Mouse (Mus musculus): ENCODE data around the gene Gm20388. TPM values are rescaled to one million over a fixed set of nuclear protein-coding genes. Genes with fewer than 3 reads are reported as not detected.
"Not testable (repeated sequence)": the region's sequence is repeated elsewhere in the genome, so short reads cannot be mapped to it uniquely, and the experiment has no call there.

Gene Gm20388
- total RNA-seq, 1 experiment from 2014 or later, result 18.4 TPM

DNA sequence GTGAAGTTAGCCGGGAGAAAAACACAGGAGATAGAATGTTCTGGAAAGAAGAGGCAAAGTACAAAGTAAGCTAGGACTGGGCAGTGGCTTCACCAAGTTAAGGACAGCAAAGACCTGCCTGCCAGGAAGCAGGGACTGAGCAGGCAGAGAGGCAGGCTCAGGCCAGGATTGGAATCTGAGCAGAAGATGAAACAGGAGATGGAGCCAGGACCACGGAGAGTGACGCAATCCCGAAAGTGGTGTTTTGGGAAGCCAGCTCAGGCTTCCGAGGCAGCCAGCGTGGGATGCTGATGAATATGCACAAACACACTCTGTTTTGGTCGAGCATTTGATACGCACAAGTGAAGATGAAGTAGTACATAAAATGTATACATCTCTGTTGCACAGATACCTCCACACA, 1673.0 kb downstream of the Gm20388 start:
- ATAC-seq (replicated peaks in 1 of 2; ENCODE audit: insufficient read depth in 1 of 2, low FRiP score in 2 of 2, low TSS enrichment in 1 of 2, low read depth in 1 of 2, poor library complexity in 2 of 2, severe bottlenecking in 2 of 2), result no peak

DNA sequence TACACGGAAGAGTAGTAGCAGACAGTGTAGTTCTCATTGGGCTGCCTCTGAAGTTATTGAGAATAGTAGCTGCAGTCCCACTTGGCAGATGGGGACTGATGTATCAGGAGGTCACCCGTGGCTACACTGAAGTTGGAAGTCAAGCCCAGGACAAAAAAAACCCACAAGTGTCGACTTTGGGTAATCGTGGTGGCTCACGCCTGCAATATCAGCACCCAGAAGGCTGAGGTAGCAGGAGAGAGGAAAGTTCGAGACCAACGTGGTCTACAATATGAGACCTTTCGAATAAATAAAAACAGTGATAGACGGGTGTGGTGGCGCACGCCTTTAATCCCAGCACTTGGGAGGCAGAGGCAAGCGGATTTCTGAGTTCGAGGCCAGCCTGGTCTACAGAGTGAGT, 1674.1 kb downstream of the Gm20388 start:
- ATAC-seq (replicated peaks in 1 of 2; ENCODE audit: insufficient read depth in 1 of 2, low FRiP score in 2 of 2, low TSS enrichment in 1 of 2, low read depth in 1 of 2, poor library complexity in 2 of 2, severe bottlenecking in 2 of 2), result no peak

DNA sequence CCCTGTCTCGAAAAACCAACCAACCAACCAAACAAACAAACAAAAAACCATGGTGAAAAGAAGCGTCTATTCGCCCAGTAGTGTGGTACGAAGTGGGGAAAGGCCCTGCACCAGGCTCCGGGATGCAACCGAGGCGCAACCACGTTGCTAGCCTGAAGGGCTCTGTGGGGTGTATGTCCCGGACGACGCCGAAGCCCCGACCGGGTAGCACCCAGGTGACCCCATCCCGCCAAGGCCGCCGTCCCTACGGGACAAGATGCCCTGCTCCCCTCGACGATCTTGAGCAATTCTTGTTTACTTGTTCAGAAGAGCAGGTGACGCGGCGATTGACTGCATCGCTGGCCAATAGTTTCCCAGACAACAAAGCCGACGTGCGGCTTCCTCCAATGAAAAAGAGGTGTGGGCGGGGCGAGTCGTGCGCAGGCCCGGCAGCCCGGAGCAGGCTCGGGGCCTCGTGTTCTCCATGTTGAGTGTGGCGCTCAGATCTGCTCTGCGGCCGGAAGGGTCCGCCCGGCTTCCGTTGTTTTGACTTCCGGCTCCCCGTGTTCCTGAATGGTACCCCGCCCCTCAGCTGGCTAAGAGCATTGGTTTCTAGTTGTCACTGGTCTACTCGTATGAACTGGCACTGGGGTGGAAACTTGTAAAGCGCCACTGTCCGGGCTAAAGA, 1674.7 kb downstream of the Gm20388 start:
- peak; percentile 92 to 96 for ATAC-seq (replicated peaks in 1 of 2; ENCODE audit: insufficient read depth in 1 of 2, low FRiP score in 2 of 2, low TSS enrichment in 1 of 2, low read depth in 1 of 2, poor library complexity in 2 of 2, severe bottlenecking in 2 of 2)

DNA sequence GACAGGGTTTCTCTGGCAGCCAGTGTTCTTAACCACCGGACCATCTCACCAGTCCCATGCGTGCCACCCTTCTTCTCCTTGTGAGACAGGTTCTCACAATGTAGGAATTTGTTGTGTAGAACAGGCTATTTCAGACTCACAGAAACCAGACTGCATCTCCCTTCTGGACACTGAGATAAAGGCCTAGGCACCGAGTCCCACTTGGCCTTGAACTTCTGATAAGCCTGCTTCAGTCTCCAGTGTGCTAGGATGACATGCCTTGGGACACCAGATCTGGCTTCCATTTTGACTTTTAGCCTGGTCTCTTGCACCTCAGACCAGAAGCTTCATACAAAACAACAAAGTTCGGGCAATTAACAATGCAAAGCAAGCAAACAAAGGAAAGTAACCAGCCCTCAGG, 1678.1 kb downstream of the Gm20388 start:
- no peak for ATAC-seq (replicated peaks in 1 of 2; ENCODE audit: insufficient read depth in 1 of 2, low FRiP score in 2 of 2, low TSS enrichment in 1 of 2, low read depth in 1 of 2, poor library complexity in 2 of 2, severe bottlenecking in 2 of 2)

DNA sequence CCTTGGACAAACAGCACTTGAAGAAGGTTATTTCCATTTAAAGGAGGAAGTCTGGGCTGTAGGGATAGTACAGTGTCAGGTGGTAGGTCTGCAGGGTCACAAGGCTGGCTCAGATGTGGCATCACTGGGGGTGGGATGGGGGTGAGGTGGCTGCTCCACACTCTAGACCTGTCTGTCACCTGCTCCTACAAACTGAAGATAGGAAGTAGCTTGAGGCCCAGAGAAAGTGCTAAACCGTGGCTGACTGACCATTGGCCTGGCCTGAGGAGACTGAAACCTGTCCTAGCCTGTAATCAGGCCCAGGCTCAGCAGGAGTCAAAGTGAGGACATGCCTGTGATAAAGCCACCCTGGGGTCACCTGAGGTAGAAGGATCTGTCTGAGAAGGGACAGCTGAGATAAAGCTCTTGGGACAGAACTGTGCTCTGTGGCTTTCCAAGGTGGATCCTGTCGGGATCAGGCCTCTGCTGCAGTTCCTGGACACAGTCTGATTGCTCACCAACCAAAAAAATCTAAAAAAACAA, 1678.6 kb downstream of the Gm20388 start:
- ATAC-seq (replicated peaks in 1 of 2; ENCODE audit: insufficient read depth in 1 of 2, low FRiP score in 2 of 2, low TSS enrichment in 1 of 2, low read depth in 1 of 2, poor library complexity in 2 of 2, severe bottlenecking in 2 of 2), result no peak

DNA sequence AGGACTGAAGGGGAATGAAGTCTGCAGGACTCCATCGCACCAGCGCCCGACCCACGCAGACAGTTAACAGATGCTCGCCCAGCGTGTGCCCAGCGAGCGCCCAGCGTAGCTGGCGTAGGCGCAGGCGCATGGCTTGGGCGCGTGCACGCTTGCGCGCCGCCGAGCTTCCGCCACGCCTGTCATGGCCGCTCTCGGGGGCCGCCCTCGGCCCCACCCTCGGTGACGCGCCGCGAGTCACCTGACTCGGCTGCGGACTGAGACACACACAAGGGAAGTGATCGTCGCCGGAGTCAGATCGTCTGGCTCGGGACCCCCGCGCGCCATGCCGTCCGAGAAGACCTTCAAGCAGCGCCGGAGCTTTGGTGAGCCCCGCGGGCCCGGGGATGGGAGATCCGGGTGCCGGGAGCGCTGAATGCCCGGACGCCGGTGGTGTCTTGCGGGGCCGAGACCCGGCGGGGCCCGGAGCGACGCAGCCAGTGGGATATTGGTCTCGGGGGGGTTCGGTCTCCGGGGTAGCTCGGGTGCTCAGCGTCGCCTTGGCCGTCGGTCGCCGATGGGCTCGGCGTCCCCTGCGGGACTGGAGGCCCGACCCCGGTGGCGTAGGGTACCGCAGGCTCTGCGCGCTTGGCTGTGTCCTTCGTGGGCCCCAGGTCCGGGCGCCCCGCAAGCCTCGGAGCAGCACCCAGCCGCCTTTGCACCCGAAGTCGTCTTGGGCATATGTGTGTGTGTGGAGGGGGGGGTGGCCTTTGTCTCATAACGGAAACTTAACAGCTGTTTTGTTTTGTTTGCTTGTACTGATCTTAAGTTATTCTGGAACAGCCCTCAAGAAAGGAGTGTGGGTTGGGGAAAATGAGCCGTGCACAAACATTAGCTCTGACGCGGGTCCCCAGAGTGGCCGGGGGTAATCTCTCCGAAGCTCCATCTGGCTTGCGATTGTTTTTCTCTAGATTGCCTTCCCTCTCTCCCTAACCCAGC, 1679.8 kb downstream of the Gm20388 start, which contains the start of gene Map1lc3b:
Gene Map1lc3b (plus strand): TSS at position 159 of the 975 bp plus-strand sequence.
- peak; percentile 57 to 68 for ATAC-seq (replicated peaks in 1 of 2; ENCODE audit: insufficient read depth in 1 of 2, low FRiP score in 2 of 2, low TSS enrichment in 1 of 2, low read depth in 1 of 2, poor library complexity in 2 of 2, severe bottlenecking in 2 of 2)

DNA sequence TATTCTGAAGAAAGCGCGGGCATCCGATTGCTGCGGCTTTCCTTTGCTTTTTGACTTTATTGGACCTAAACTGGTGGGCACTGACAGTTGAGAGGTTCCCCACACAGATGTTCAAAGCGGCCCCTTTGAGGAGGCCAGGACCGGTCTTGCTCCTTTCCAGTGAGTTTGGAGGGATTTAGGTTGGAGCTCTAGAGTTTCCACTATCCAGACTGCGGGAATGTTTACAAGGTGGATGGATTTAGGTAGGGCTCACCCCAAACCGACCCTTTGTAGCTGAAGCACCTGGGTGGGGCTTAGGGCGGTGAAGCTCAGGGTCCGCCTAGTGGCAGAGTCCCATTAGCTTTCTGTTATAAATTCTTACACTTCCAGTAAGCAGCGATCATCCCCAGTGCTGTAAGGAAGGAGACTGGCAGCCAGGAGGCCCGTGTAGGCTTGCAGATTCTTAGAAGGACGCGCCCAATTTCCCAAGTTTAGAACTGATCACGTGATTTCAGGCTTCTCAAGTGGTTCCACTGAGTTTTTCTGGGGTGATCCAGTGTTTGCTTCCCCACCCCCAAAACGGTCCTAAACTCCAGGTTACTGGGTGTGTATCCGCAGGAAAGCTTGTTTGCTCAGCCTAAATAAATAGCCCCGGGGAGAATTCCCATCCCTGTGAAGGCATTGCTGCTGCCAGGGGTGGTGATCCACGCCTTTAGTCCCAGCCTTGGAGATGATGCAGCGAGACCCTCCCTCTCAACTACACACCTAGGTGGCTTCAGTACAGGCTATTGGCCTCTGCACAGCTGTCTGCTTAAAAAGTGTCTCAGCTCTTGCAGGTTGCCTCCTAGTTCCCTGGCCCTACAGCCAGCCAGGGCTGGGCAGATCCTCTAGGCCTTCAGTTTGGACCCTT, 1680.8 kb downstream of the Gm20388 start:
- ATAC-seq (replicated peaks in 1 of 2; ENCODE audit: insufficient read depth in 1 of 2, low FRiP score in 2 of 2, low TSS enrichment in 1 of 2, low read depth in 1 of 2, poor library complexity in 2 of 2, severe bottlenecking in 2 of 2), result peak; percentile 57 to 89

DNA sequence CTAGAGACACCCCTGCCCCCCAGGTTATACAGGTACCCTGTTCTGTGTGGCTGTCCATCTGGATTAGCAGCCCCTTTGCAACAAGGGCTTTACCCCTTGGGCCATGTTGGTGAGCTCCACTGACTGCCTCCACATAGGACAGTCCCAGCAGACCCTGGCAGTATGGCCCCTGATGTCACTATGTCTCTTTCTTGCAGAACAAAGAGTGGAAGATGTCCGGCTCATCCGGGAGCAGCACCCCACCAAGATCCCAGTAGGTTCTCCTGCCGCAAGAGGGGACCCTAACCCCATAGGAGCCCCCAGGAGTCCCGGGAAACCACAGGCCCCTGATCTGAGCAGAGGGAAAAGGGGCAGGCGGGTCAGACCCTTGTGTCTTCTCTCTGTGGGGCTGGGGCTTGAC, 1682.7 kb downstream of the Gm20388 start:
- no peak for ATAC-seq (replicated peaks in 1 of 2; ENCODE audit: insufficient read depth in 1 of 2, low FRiP score in 2 of 2, low TSS enrichment in 1 of 2, low read depth in 1 of 2, poor library complexity in 2 of 2, severe bottlenecking in 2 of 2)

DNA sequence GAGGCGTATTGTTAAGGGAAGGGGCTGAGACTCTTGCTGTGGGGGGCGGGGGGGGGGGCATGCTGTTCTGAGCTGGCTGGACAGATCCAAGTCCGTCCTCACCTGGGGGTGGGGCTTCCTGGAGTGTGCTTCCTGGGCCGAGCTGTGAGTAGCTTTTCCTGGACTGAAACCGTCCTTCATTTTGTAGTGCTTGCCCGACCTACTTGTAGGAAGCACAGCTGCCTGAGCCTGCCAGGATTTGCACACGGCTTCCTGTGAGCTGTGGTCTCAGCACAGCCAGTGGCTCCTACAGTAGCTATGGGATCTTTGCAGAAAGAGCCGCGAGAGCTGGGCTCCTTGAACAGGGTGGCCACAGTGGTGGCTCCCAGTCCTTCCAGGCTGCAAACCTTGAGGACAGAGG, 1683.3 kb downstream of the Gm20388 start:
- ATAC-seq (replicated peaks in 1 of 2; ENCODE audit: insufficient read depth in 1 of 2, low FRiP score in 2 of 2, low TSS enrichment in 1 of 2, low read depth in 1 of 2, poor library complexity in 2 of 2, severe bottlenecking in 2 of 2), result no peak

DNA sequence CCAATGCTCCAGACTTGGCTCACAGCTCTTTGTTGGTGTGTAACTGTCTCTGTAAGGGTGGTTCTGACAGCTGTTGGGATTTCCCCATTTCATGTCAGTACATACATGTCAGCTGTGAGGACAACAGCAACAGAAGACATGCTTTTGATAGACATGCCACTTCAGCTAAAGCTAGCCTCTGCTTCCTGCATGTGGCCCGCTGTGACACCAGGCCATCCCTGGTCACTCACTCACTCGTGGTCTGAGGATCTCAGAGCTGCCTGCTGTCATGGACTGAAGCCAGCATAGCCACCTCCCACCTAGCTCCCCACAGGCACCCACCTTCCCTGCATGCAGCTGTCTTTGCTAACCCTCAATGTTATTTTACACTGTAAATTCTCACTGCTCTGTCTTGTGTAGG, 1686.9 kb downstream of the Gm20388 start:
- ATAC-seq (replicated peaks in 1 of 2; ENCODE audit: insufficient read depth in 1 of 2, low FRiP score in 2 of 2, low TSS enrichment in 1 of 2, low read depth in 1 of 2, poor library complexity in 2 of 2, severe bottlenecking in 2 of 2), result not testable (repeated sequence)

DNA sequence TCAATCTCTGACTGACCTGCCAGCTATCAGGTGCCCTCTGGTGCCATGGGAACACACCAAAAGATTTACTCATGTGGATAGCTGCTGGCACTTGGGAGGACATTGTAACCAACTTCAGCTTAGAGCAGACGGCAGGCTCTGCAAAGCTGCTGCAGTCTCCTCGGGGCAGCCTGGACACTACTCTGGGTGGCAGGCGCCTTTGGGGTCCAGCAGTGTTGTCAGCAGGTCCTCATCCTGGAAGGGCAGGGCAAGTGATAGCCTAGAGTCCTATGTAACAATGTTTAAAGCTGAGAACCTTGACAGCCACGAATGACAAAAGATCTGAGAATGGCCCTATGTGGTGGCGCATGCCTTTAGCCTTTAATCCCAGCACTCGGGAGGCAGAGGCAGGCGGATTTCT, 1687.5 kb downstream of the Gm20388 start:
- ATAC-seq (replicated peaks in 1 of 2; ENCODE audit: insufficient read depth in 1 of 2, low FRiP score in 2 of 2, low TSS enrichment in 1 of 2, low read depth in 1 of 2, poor library complexity in 2 of 2, severe bottlenecking in 2 of 2), result no peak

DNA sequence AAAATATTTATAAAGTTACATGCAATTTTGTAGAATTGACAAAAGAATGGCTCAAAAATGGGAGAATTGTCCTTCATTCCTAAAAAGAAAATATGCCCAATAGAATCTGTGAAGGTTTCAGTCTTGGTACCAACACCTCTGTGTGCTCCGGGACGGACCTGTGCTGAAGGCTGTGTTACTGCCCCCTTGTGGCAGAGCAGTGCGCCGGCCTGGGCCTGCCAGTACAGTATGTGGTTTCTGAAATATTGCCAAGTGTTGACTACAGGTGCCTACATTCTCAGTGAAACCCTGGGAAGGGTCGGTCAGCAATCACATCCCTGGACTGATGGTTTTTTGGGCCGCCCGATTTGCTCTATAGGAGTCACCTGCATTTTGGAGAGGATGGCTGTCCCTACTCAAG, 1688.3 kb downstream of the Gm20388 start:
- ATAC-seq (replicated peaks in 1 of 2; ENCODE audit: insufficient read depth in 1 of 2, low FRiP score in 2 of 2, low TSS enrichment in 1 of 2, low read depth in 1 of 2, poor library complexity in 2 of 2, severe bottlenecking in 2 of 2), result peak; percentile 66 to 71; a peak in 3 of 4 replicates

DNA sequence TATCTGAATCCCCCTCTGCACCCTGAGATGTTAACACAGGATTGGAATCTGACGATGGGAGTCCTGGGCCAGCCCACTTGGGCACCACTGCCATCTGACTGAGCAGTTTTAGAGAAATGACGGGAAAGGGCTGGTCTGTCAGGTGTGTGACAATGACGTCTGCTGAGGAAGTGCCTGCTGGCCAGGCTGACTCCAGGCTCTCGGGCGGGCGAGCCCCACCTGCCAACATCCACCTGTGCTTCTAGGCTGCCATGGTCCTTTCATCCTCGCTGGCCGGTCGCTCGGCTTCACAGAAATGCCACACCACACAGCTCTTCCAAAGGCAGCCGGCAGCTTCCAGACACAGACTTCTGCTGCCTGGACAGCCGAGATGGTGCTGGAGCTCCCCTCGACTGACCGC, 1689.2 kb downstream of the Gm20388 start:
- ATAC-seq (replicated peaks in 1 of 2; ENCODE audit: insufficient read depth in 1 of 2, low FRiP score in 2 of 2, low TSS enrichment in 1 of 2, low read depth in 1 of 2, poor library complexity in 2 of 2, severe bottlenecking in 2 of 2), result no peak

DNA sequence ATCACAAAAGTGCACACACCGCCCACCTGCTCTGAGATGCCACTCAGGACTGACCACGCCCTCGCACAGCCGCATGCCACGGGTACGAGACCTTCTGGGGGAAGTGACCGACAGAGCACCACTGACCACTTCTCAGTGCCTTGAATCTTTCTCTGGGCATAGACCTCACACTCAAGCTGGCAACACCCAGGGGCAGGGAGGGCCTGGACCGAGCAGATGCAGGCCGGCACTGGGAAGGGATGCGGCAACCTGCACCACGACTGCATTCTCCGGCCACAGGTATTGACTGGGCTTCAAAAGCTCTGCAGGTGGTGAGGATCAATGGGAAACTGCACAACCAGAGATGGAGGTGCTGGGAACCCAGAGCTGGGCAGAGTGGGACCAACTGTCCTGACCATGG, 1691.8 kb downstream of the Gm20388 start:
- ATAC-seq (replicated peaks in 1 of 2; ENCODE audit: insufficient read depth in 1 of 2, low FRiP score in 2 of 2, low TSS enrichment in 1 of 2, low read depth in 1 of 2, poor library complexity in 2 of 2, severe bottlenecking in 2 of 2), result no peak

DNA sequence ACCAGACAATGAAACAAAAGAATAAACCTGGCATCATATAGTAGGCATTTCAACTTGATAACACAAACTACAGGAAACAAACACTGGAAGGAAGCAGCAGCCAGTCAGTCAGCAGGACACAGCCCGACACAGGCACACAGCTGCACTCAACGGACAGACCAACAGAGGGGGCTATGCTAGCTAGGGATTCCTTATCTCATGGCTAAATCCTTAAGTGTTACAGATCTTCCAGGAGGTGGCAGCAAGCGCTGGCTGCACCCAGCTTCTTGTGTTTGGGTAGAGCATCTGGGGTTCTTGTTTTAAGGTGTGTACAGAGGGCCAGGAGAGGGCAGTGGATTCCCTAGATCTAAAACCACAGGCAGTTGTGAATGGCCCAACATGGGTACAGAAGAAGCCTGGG, 1692.2 kb downstream of the Gm20388 start:
- peak; percentile 79 to 87 for ATAC-seq (replicated peaks in 1 of 2; ENCODE audit: insufficient read depth in 1 of 2, low FRiP score in 2 of 2, low TSS enrichment in 1 of 2, low read depth in 1 of 2, poor library complexity in 2 of 2, severe bottlenecking in 2 of 2)

DNA sequence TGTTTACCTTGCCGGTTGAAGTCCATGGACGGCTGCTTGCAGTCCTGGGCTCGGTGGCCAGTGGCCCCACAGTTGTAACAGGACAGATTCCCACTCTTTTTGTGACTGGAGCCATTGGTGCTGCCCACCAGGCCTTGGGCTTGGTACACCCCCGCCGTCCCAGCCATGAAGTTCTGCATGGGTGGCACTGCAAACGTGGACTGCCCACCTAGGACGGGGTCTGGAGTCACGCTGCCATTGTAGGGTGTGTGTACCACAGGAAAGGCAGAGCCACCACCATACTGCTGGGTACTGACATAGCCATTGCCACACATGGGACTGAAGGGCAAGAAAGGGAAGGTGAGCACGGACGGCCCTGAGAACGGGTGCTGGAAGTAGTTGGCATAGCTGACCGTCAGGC, 1693.2 kb downstream of the Gm20388 start:
- ATAC-seq (replicated peaks in 1 of 2; ENCODE audit: insufficient read depth in 1 of 2, low FRiP score in 2 of 2, low TSS enrichment in 1 of 2, low read depth in 1 of 2, poor library complexity in 2 of 2, severe bottlenecking in 2 of 2), result no peak

DNA sequence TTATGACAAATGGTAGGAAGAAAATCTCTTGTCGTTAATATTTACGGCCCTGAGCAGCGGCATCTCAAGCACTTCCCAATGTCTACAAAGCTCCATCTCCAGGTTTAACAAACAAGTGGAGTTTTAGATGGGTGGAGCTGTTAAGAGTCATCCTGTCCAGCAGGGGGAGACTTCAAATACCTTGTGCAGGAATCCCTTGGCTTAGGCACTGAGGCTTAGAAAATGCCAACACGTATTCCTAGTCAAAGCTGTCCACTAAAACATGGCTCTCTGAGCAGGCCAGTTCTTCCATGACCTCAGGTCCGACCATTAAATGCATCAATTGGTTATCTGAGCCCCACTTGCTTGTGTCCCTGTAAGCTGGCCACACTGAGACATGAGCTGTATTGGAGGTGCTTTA, 1697.0 kb downstream of the Gm20388 start:
- ATAC-seq (replicated peaks in 1 of 2; ENCODE audit: insufficient read depth in 1 of 2, low FRiP score in 2 of 2, low TSS enrichment in 1 of 2, low read depth in 1 of 2, poor library complexity in 2 of 2, severe bottlenecking in 2 of 2), result no peak
